Mouse (Mus musculus) kidney, postnatal 0 days (tissue): ENCODE data around the gene Rpap3. TPM values are rescaled to one million over a fixed set of nuclear protein-coding genes. Genes with fewer than 3 reads are reported as not detected.

Experiments used
- ATAC-seq: fragments of 200-750 bp; cut with Nextera tagmentation; replicated peaks from 2 replicates; pipeline ENCODE4 v1.8.0; 2017; ENCODE audit warnings: low read depth, moderate number of reproducible peaks, moderate TSS enrichment, moderate library complexity; ENCODE audit not compliant: low FRiP score
- DNase-seq: peaks from one replicate; pipeline ENCODE4 v3.0.0-alpha.2; 2016; ENCODE audit warnings: low spot score
- H3K27ac ChIP-seq: fragments of 300-500 bp; sonication (generic); 2 replicates; pipeline ENCODE4 v1.5.1; 2014; ENCODE audit warnings: mild to moderate bottlenecking
- H3K27me3 ChIP-seq: fragments of 300-500 bp; sonication (generic); 2 replicates; pipeline ENCODE4 v1.6.1; 2014; ENCODE audit warnings: low read length, mixed read lengths; ENCODE audit not compliant: insufficient read depth
- H3K36me3 ChIP-seq: fragments of 300-500 bp; sonication (generic); 2 replicates; pipeline ENCODE4 v1.6.1; 2014; ENCODE audit warnings: low read length, mixed read lengths; ENCODE audit not compliant: insufficient read depth
- H3K4me1 ChIP-seq: fragments of 300-500 bp; sonication (generic); replicated peaks from 2 replicates; pipeline ENCODE4 v1.6.1; 2014; ENCODE audit warnings: antibody characterized with exemption, low read length, mixed read lengths; ENCODE audit not compliant: insufficient read depth
- H3K4me2 ChIP-seq: fragments of 300-500 bp; sonication (generic); 2 replicates; pipeline ENCODE4 v1.6.1; 2014; ENCODE audit warnings: mild to moderate bottlenecking, low read length, moderate library complexity, mixed read lengths
- H3K4me3 ChIP-seq: fragments of 300-500 bp; sonication (generic); replicated peaks from 2 replicates; pipeline ENCODE4 v1.5.1; 2014; ENCODE audit warnings: low read depth, low read length
- H3K9ac ChIP-seq: fragments of 300-500 bp; sonication (generic); 2 replicates; pipeline ENCODE4 v1.6.1; 2014; ENCODE audit warnings: low read depth, low read length
- H3K9me3 ChIP-seq: fragments of 300-500 bp; sonication (generic); replicated peaks from 2 replicates; pipeline ENCODE4 v1.6.1; 2016; ENCODE audit warnings: low read length, inconsistent platforms, mixed read lengths
- CTCF ChIP-seq: IDR thresholded peaks from 2 replicates; pipeline ENCODE4 v1.5.1; 2016; ENCODE audit warnings: antibody characterized with exemption, low read depth, mild to moderate bottlenecking, moderate library complexity
- WGBS: fragments of 180-500 bp; shearing (Covaris S2); extraction: QIAGEN DNeasy Blood & Tissue Kit; methylation state at CpG from one replicate; pipeline ENCODE4 v1.1.7; 2014; 5-methylcytosine and 5-hydroxymethylcytosine counted together
- polyA plus RNA-seq: library from polyadenylated mRNA; unstranded; fragments of >200 nt; fragmentation: Nextera tagmentation; extraction: Ambion mirVana; gene quantifications from 2 replicates; pipeline ENCODE4 v1.2.1, GENCODE M21; 2015

Gene Rpap3
- polyA plus RNA-seq, 1 experiment from 2014 or later = 36.3 TPM

DNA sequence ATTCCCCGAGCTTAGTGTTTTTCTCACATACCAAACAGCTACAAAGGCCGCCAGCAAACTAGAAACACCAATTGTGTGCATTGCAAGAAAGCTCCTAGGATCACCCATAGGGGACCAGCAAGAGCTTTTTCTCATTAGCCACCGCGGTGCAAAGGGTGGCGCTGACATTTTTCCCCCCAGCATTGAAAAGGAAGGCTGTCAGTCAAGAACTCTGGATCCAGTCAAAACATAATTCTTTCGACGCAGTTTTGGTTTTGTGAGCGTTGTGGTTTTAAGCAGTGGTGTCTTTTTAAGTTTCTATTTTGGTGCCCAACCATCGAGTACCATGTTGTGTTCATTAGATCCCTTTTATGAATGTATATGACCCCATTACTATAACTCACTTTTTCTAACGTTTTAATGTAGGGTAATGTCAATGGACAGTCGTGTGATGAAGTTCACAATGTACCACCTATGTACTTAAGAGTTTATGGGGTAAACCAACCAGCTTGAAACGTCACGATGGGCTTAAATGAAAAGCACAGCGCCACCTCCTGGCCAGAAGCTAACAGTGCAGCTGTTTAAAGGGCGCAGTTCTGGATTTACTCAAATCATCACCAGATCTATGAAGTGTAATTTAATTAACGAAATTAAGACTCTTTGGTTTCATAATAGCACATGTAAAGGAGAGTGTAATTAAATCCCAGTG lies 40.5 kb downstream of the Rpap3 start:
- H3K36me3 ChIP-seq = no peaks in the 10 kb centered on the region
- no peaks in the 10 kb centered on the region for H3K9me3 ChIP-seq
- H3K4me2 ChIP-seq = no peak overlapping the region
- H3K27me3 ChIP-seq = no peaks in the 10 kb centered on the region
- no peak overlapping the region for H3K4me3 ChIP-seq
- no peak overlapping the region for H3K9ac ChIP-seq
- no peak overlapping the region for H3K27ac ChIP-seq
- ATAC-seq (no peak), DNase-seq (peak; percentile 58)
- TF ChIP-seq CTCF = peak; percentile 85
- 63% methylated on average over 16 of the region's 16 CpGs for WGBS
- H3K4me1 ChIP-seq = no peaks in the 10 kb centered on the region

DNA sequence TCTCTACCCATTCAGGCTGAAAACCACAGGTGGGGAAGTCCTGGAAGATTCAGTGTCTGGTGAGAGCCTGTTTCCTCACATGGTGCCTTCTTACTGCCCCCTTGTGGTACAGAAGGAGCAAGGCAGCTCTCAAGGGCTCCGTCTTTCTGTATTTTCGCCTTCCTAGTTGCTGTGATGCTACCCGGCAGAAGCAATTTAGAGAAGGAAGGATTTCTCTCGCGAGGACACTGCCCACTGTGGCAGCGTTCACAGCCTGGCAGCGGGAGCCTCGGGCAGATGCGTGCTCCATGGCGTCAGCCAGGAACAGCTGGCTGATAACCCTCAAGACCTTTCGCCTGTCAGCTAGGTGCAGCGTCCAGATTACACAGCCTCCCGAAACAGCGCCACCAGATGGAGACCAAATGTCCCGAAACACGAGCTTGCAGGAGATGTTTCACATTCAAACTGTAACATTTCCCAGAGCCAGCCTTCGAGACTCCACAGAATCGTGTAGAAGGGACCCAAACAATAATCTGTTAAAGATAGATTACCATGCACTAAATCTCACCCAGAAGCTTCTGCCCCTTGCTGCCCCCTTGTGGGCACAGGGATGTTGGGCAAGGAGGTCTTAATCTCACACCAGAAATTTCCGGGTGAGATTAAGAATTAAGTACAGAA lies 41.7 kb downstream of the Rpap3 start:
- peak overlapping the region; percentile 40 for H3K4me3 ChIP-seq
- no peaks in the 10 kb centered on the region for H3K27me3 ChIP-seq
- peak; percentile 87 for TF ChIP-seq CTCF
- peak; percentile 53; the same call in 1 of the 2 replicates for ATAC-seq
- WGBS = 5% methylated on average over 19 of the region's 19 CpGs
- H3K4me2 ChIP-seq = peak overlapping the region; percentile 90
- no peaks in the 10 kb centered on the region for H3K4me1 ChIP-seq
- H3K36me3 ChIP-seq = no peaks in the 10 kb centered on the region
- DNase-seq = peak; percentile 92
- H3K9ac ChIP-seq = peak overlapping the region; percentile 51
- no peaks in the 10 kb centered on the region for H3K9me3 ChIP-seq
- H3K27ac ChIP-seq = peak overlapping the region; percentile 37; the same call in 1 of the 2 replicates

DNA sequence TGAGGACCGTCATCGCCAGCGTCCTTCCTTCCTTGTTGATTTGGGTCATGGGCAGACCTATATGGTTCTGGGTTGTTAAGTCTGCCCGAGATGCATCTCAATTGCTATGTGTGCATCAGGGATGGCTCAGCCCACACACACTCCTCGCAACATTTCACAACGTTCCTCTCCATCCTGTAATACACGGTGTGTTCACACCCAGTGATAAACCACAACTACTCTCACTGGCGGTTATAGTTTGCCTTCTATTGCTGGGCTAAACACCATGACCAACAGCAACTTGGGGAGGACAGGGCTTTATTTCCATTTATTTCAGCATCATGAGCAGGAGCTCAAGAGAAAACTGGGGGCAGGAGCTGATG lies 46.9 kb downstream of the Rpap3 start:
- DNase-seq (no peak), ATAC-seq (no peak)
- H3K27me3 ChIP-seq = no peaks in the 10 kb centered on the region
- H3K4me1 ChIP-seq = no peaks in the 10 kb centered on the region
- H3K4me3 ChIP-seq = no peak overlapping the region
- H3K4me2 ChIP-seq = 0 out of 2 replicates have a peak overlapping the region, but pooled peaks have one; percentile 14
- H3K27ac ChIP-seq = no peak overlapping the region
- TF ChIP-seq CTCF = no peak
- H3K36me3 ChIP-seq = no peaks in the 10 kb centered on the region
- H3K9ac ChIP-seq = no peak overlapping the region
- 54% methylated on average over 8 of the region's 8 CpGs for WGBS
- H3K9me3 ChIP-seq = no peaks in the 10 kb centered on the region

DNA sequence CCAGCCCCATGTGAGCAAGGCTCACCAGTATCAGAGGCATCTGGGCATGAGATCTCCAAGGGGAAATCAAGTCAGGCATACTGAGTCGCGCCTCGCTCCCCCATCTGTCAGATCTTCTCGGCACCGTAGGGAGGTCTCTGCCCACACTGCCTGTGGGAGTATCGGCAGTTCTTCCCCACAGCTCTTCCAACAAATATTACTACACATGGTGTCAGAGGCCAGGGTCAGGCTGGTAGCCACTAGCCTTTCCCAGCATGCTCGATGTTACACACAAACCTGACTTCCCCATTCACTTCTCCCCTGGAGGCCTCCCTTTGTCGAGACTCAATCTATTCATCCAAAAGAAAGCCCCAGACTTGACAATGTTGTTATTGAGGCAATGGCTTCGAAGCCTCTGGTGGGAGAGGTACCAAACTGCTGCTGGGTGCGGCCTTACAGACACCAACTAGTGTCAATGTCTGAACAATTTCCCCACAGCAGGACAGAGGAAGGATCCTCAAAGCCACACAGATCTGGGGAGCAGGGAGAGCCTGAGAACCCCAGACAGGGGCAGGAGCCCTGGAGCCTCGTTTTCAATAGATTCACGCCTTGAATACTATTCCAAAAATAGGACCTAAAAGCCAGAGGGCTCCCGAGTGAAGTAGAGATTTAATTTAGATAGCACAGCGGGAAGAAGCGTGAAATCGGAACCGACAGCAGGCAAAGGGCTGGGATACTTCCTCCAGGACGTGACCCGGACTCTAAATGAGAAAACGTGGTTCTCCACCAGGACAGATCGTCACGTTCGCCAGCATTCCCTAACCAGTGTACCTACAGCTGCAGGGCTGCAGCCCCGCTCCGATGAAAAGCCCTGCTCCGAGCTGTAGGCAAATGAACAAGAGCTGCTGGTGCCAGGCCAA lies 47.5 kb downstream of the Rpap3 start:
- Histone ChIP-seq H3K27me3 (no peaks in the 10 kb centered on the region), H3K4me2 (0 out of 2 replicates have a peak overlapping the region, but pooled peaks have one; percentile 14), H3K4me3 (no peak overlapping the region), H3K9me3 (no peaks in the 10 kb centered on the region), H3K36me3 (no peaks in the 10 kb centered on the region), H3K27ac (no peak overlapping the region), H3K4me1 (no peaks in the 10 kb centered on the region), H3K9ac (no peak overlapping the region)
- 62% methylated on average over 26 of the region's 26 CpGs for WGBS
- ATAC-seq = no peak
- no peak for TF ChIP-seq CTCF
- no peak for DNase-seq

DNA sequence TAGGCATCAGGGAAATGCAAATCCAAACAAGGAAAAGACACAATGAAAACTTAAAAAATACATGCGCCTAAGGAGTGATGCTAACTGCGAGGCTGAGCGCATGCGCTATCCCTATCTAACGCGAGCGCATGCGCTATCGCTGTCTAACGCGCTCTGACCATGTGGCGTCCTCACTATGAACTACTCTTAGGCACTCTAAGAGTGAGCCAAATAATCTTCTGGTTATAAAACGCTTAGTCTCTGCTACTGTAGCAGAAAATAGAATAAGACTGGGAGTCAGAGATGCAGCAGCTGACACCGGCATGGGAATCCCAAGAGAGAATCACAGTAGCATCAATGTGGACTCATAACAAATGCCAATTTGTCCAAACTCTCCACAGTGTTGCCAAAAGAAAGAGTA lies 48.2 kb downstream of the Rpap3 start:
- TF ChIP-seq CTCF = no peak
- no peaks in the 10 kb centered on the region for H3K4me1 ChIP-seq
- ATAC-seq = no peak
- no peak overlapping the region for H3K4me2 ChIP-seq
- H3K4me3 ChIP-seq = no peak overlapping the region
- no peak for DNase-seq
- no peak overlapping the region for H3K9ac ChIP-seq
- no peaks in the 10 kb centered on the region for H3K36me3 ChIP-seq
- 95% methylated on average over 14 of the region's 14 CpGs for WGBS
- no peaks in the 10 kb centered on the region for H3K9me3 ChIP-seq
- H3K27me3 ChIP-seq = no peaks in the 10 kb centered on the region
- no peak overlapping the region for H3K27ac ChIP-seq

DNA sequence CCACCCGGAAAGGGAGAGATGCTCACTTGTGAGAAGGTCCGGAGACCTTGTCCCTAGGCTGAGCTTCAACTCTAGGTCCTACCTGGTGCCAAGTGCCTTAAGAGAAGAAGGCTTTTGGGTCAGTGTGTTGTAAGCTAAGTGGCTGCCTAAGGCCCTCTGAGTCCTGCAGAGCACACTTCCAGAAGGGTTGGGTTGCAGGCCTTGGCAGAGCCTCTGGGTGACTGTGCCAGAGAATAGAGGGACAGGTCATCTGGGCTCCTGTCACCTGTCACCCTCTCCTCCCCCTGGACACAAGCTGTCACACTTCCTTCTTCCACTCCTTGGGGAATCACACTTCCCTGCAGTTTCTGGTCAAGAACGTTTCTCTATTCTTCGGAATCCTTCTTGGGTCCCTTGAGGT lies 55.9 kb downstream of the Rpap3 start:
- Histone ChIP-seq H3K27me3 (no peaks in the 10 kb centered on the region), H3K4me2 (no peak overlapping the region), H3K36me3 (no peaks in the 10 kb centered on the region), H3K4me1 (no peaks in the 10 kb centered on the region), H3K9ac (no peak overlapping the region), H3K4me3 (no peak overlapping the region), H3K9me3 (no peaks in the 10 kb centered on the region), H3K27ac (no peak overlapping the region)
- ATAC-seq (no peak), DNase-seq (no peak)
- no peak for TF ChIP-seq CTCF
- WGBS = 64% methylated on average over 4 of the region's 4 CpGs
